In genomic region chr5:81640118-81640517, GRCm38 (mm10) we compare ENCODE assay signal across 12 mouse cellular contexts.
DNase-seq lines count a peak whose midpoint lies in the region; TF ChIP-seq lines count a peak whose summit lies in the region.
"Had no signal": no experiment of that assay in that cellular context is flagged by ENCODE, and none has a peak within 500 bp of the region (broad histone marks: within the 10 kb centered on the region; RNA-seq: fewer than 3 reads in every experiment).

No protein-coding gene starts in this region.

- H3K27ac ChIP-seq in layer of hippocampus, adult 2 months, result peak overlapping the region; percentile 4; the same call in 1 of the 2 replicates
- H3K27ac ChIP-seq: embryonic facial prominence, embryonic 15.5 days; limb, embryonic 13.5 days had no signal

- DNase-seq in gastrocnemius, postnatal 25 days, result peak; percentile 19
- DNase-seq in gastrocnemius, adult 8-10 months (ENCODE audit: low spot score in 2 of 2), result no peak
- DNase-seq in layer of hippocampus, adult 2 months (ENCODE audit: low spot score in 2 of 2), result peak in 1 of 2 experiments; percentile 16
- DNase-seq in layer of hippocampus, postnatal 25 days (ENCODE audit: extremely low spot score in 1 of 2, low spot score in 1 of 2), result no peak
- peak; percentile 27 for DNase-seq in Muller cell, postnatal 12 days (ENCODE audit: inconsistent ontology term)
- DNase-seq in brain, embryonic 14.5 days (ENCODE audit: low read depth), result peak; percentile 45
- DNase-seq in yolk sac, embryonic 10.5 days (ENCODE audit: low spot score), result no peak
- DNase-seq: cerebellum, adult 18-20 months; right cerebral cortex, postnatal 25 days had no signal

- TF ChIP-seq POLR2A in brain, embryonic 14.5 days (IDR thresholded peaks at IDR 0.05; ENCODE audit: borderline replicate concordance, extremely low read depth, insufficient read depth, insufficient read length, poor library complexity, severe bottlenecking), result no peak

- H3K4me3 ChIP-seq in layer of hippocampus, adult 2 months, result no peak overlapping the region
- H3K4me3 ChIP-seq: embryonic facial prominence, embryonic 15.5 days; limb, embryonic 13.5 days; myocyte had no signal

- TF ChIP-seq CTCF in layer of hippocampus, adult 2 months (conservative IDR thresholded peaks at IDR 0.05), result peak; percentile 69
- TF ChIP-seq CTCF in brain, embryonic 14.5 days (IDR thresholded peaks at IDR 0.05; ENCODE audit: borderline replicate concordance, extremely low read depth, insufficient read depth, insufficient read length), result no peak

Comparison
In these comparisons a context has a peak if more than half of its experiments do, and no peak if none do; other contexts are left out.
1. DNase-seq: peak in gastrocnemius, postnatal 25 days (single experiment), Muller cell, postnatal 12 days (single experiment) and brain, embryonic 14.5 days (single experiment); none in gastrocnemius, adult 8-10 months (0 of 2), layer of hippocampus, postnatal 25 days (0 of 2) and yolk sac, embryonic 10.5 days (single experiment).